Mouse (Mus musculus): ENCODE results near the gene Acap2.

Gene Acap2

GRCm38 (mm10) chr16:31205726-31206125, 4.7 kb upstream of the Acap2 start:
- in situ Hi-C loops (cut with MboI) = no loop called here

DNA sequence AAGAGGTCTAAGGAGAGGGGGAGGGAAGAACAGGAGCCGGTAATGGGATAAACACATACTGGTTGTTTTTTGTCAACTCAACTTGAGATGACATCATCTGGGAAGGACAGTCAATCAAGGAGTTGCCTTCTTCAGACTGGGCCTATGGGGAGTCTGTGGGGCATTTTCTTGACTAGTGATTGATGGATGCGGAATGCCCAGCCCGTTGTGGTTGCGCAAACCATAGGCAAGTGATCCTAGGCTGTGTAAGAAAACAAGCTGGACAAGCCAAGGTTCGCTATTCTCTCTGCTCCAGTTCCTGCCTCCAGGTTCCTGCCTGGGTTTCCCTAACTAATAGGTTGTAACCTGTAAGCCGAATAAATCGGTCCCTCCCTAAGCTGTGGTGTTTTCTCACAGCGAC, 4.1 kb upstream of the Acap2 start:
- in situ Hi-C loops (cut with MboI) = no loop called here

GRCm38 (mm10) chr16:31204216-31204615, 3.2 kb upstream of the Acap2 start:
- in situ Hi-C loops (cut with MboI) = no loop called here

GRCm38 (mm10) chr16:31201704-31202103, 659 bp upstream of the Acap2 start:
- in situ Hi-C loops (cut with MboI) = no loop called here

GRCm38 (mm10) chr16:31199926-31200789, 887 bp downstream of the Acap2 start:
- in situ Hi-C loops (cut with MboI) = no loop called here

DNA sequence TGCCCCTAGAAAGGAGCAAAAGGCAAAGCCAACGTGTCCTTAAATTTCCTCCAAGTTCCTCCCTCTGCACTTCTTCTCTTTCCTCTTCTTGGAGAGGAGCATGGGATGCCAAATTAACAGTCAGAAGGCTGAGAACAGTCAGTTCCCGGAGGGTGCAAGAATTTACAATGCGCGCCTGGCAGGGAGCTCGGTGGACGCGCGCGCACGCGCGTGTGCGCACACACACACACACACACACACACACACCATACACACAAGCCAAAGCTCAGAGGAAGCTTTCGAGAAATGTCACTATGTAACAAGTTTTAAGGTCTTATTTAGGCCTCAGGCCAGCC, 1.5 kb downstream of the Acap2 start:
- in situ Hi-C loops (cut with MboI) = no loop called here

DNA sequence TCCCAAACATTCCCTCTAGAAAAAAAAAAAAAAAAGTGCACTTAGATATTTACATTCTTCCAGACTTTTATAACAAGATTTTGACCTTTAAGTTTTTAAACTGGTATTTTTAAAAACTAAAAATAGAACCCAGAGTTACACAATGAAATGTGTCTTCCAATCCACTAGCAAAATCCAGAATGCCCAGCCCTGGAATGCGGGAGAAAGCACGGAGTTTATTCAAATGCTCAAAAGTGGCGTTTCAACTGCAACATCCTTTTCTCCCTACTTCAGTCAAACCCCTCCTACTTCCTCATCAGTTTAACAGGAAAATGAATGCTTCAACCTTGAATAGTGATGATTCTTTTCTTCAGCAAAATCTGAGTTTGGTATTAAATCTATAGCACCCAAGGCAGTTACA, 4.1 kb downstream of the Acap2 start:
- in situ Hi-C loops (cut with MboI) = no loop called here

DNA sequence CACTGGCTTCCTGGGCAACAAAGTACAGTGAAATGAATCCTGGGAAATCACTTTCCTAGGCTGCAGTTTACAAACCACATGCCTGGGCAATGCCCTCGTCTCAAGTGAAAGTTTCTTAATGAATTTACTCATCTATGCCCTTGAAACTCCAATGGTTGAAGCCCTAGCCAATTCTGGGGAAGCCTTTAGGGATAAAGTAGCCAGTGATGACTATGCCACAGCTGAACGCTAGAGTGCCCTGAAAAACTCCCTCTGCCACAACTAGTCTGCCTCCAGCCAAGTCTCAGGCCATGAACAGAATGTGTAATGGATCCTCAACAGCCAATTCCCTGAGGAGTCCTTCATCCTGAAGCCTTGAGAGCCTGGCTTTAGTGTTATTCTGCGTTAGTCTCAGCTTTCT, 8.5 kb downstream of the Acap2 start:
- in situ Hi-C loops (cut with MboI) = no loop called here

GRCm38 (mm10) chr16:31191818-31192217, 9.2 kb downstream of the Acap2 start:
- in situ Hi-C loops (cut with MboI) = no loop called here

GRCm38 (mm10) chr16:31190426-31190825, 10.6 kb downstream of the Acap2 start:
- in situ Hi-C loops (cut with MboI) = no loop called here

DNA sequence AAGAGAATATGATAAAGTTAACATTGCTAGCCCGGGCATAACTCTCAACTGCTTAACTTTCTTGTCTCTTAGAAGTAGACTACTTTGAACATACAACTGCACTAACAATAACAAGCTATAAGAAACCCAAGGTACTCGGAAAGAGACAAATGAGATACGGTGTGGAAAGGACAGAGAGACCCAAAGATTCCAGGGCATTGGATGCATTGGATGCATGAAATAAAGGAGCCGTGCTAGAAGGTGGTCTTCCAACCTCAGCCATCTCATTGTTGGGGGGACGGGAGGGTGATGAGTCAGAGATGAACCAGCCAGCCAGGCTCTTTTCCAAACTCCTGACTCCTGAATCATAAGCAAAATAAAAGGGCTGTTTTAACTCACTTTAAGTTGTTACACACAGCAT, 11.8 kb downstream of the Acap2 start:
- in situ Hi-C loops (cut with MboI) = no loop called here

- in situ Hi-C loops (cut with MboI) = no loop called here
These were observed 12.2 kb downstream of the Acap2 start for GRCm38 (mm10) chr16:31188799-31189198.

DNA sequence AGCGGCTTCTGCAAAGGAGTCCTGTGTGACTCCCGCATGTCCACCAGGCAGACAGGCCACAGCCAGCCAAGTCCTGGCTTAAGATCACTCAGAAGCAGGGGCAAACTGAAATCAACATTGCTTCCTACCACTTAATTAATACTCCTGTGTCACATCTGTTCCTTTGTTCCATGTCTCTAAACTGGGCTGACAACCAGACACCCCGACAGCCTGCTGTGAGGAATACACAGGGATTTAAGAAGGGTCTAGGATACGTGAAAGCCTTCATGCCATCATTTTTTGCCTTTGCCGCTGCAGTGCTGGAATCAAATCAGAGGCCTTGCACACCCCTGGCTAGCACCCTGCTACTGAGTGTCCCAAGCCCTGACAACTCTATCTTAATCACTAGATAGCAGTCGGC, 12.8 kb downstream of the Acap2 start:
- in situ Hi-C loops (cut with MboI) = no loop called here

- in situ Hi-C loops (cut with MboI) = no loop called here
These were observed 13.9 kb downstream of the Acap2 start for GRCm38 (mm10) chr16:31187192-31187591.

GRCm38 (mm10) chr16:31185757-31186156, 15.3 kb downstream of the Acap2 start:
- in situ Hi-C loops (cut with MboI) = no loop called here

DNA sequence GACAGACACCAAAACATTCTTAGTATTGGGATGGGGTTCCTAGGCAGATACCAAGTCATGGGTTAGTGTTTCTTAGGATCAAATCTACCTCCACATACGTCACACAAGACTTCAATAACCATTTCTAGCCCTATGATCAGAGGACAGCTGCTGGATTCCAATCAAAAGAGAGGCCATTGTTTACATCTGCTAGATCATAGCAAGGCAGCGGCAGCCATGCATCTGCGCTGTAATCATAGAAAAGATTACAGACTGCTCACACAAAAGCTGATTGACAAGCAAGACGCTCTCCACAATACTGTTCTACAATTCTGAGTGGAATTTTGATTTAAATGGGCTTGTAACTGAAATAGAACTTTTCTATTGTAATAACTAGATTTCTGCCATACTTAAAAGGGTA, 16.3 kb downstream of the Acap2 start:
- in situ Hi-C loops (cut with MboI) = no loop called here

- in situ Hi-C loops (cut with MboI) = no loop called here
These were observed 18.5 kb downstream of the Acap2 start for GRCm38 (mm10) chr16:31182576-31182975.

DNA sequence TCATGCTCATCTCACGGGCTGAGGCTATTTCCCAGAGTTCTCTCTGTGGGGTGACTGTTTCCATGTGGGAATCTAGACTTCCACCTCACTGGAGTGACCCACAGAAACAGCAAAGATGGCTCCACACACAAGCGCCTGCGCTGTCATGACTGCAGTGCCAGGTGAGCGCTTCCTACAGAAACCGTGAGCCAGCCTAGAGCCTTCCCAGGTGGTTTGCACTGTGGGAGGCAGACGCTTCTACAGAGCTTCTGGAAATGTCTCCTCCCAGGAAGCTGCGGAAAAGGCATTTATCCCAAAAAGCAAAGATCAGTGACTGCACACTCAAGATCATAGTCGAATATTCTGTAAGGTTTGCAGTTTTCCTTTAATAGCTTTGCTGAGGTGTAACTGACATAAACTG, 20.2 kb downstream of the Acap2 start:
- in situ Hi-C loops (cut with MboI) = no loop called here

GRCm38 (mm10) chr16:31179384-31179783, 21.7 kb downstream of the Acap2 start:
- in situ Hi-C loops (cut with MboI) = no loop called here

- in situ Hi-C loops (cut with MboI) = no loop called here
These were observed 26.0 kb downstream of the Acap2 start for GRCm38 (mm10) chr16:31174880-31175638.

DNA sequence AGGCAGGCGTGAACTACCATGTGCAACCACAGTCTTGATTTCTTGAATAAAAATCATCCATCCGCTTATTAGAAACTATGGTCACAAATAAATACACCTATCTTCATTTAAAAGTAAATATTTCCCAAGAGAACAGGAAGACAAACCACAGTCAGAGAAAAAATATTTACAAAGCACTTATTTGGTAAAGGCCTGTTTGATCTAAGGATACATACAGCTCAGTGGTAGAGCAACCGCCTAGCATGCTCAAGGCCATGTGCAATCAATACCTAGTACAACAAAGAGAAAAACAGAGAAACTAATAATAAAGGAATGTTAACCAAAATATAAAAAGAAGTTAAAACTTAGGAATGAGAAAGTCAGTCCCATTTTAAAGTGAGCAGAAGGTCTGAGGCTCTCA, 28.8 kb downstream of the Acap2 start:
- in situ Hi-C loops (cut with MboI) = no loop called here

GRCm38 (mm10) chr16:31171418-31171817, 29.6 kb downstream of the Acap2 start:
- in situ Hi-C loops (cut with MboI) = no loop called here

DNA sequence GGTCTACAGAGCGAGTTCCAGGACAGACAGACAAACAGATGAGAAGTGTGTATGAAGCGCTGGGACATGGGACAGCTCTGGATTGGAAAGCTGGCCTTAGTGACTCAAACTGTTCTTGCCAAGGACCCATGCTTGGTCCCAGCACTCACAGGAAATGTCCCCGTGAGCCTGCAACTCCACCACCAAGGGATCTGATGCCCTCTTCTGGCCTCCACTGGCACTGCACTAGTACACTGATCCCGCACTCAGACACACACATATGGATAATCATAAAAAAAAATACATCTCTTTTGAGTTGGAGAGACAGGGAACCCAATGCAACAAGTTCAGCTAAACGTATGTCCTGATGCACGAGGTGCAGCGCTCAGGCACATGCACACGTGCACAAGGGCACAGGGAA, 30.7 kb downstream of the Acap2 start:
- in situ Hi-C loops (cut with MboI) = no loop called here
